Mouse (Mus musculus) embryonic facial prominence, embryonic 14.5 days (tissue): ENCODE data around the gene Def8. TPM values are rescaled to one million over a fixed set of nuclear protein-coding genes. Genes with fewer than 3 reads are reported as not detected.

ENCODE experiments used
- ATAC-seq: fragments of 200-750 bp; cut with Nextera tagmentation; 2 replicates; pipeline ENCODE4 v1.8.0; 2017; ENCODE audit warnings: low read depth, moderate number of reproducible peaks, moderate TSS enrichment
- DNase-seq: peaks from one replicate; pipeline ENCODE4 v3.0.0-alpha.2; 2015; ENCODE audit warnings: low spot score
- H3K27ac ChIP-seq: fragments of 300-500 bp; sonication (generic); replicated peaks from 2 replicates; pipeline ENCODE4 v1.5.1; 2014; ENCODE audit warnings: low read depth, mild to moderate bottlenecking, low read length, moderate library complexity
- H3K27me3 ChIP-seq: fragments of 300-500 bp; sonication (generic); replicated peaks from 2 replicates; pipeline ENCODE4 v1.6.1; 2014; ENCODE audit warnings: low read length; ENCODE audit not compliant: control insufficient read depth, insufficient read depth
- H3K36me3 ChIP-seq: fragments of 300-500 bp; sonication (generic); 2 replicates; pipeline ENCODE4 v1.6.1; 2014; ENCODE audit warnings: low read length, mixed read lengths; ENCODE audit not compliant: control insufficient read depth, insufficient read depth
- H3K4me1 ChIP-seq: fragments of 300-500 bp; sonication (generic); 2 replicates; pipeline ENCODE4 v1.6.1; 2014; ENCODE audit warnings: antibody characterized with exemption, low read length; ENCODE audit not compliant: control insufficient read depth, insufficient read depth
- H3K4me2 ChIP-seq: fragments of 300-500 bp; sonication (generic); 2 replicates; pipeline ENCODE4 v1.6.1; 2014; ENCODE audit warnings: low read depth, mild to moderate bottlenecking, low read length, moderate library complexity, mixed read lengths
- H3K4me3 ChIP-seq: fragments of 300-500 bp; sonication (generic); 2 replicates; pipeline ENCODE4 v1.5.1; 2014; ENCODE audit warnings: low read depth, mild to moderate bottlenecking, low read length
- H3K9ac ChIP-seq: fragments of 300-500 bp; sonication (generic); 2 replicates; pipeline ENCODE4 v1.6.1; 2014; ENCODE audit warnings: low read depth, mild to moderate bottlenecking, low read length, moderate library complexity, mixed read lengths
- H3K9me3 ChIP-seq: fragments of 300-500 bp; sonication (generic); 2 replicates; pipeline ENCODE4 v1.6.1; 2016; ENCODE audit warnings: low read length; ENCODE audit not compliant: control insufficient read depth
- WGBS: fragments of 180-500 bp; shearing (Covaris S2); extraction: QIAGEN DNeasy Blood & Tissue Kit; methylation state at CpG from one replicate; pipeline ENCODE4 v1.1.7; 2014; 5-methylcytosine and 5-hydroxymethylcytosine counted together
- polyA plus RNA-seq: library from polyadenylated mRNA; unstranded; fragments of >200 nt; fragmentation: Nextera tagmentation; extraction: Ambion mirVana; gene quantifications from 2 replicates; pipeline ENCODE4 v1.2.1, GENCODE M21; 2014

Def8 gene
- polyA plus RNA-seq, 1 experiment from 2014 or later = 34.1 TPM

GRCm38 (mm10) chr8:123415967-123416943 is 7.1 kb upstream of the Def8 start:
- peaks cover 27% of the 10 kb centered on the region for H3K27me3 ChIP-seq
- H3K36me3 ChIP-seq = no peaks in the 10 kb centered on the region
- peaks cover 9% of the 10 kb centered on the region; the same call in 1 of the 2 replicates for H3K4me1 ChIP-seq
- 76% methylated on average over 8 of the region's 8 CpGs for WGBS
- ATAC-seq (no peak), DNase-seq (no peak)
- H3K9me3 ChIP-seq = no peaks in the 10 kb centered on the region
- H3K27ac ChIP-seq = no peak overlapping the region
- no peak overlapping the region for H3K9ac ChIP-seq
- no peak overlapping the region for H3K4me3 ChIP-seq
- no peak overlapping the region for H3K4me2 ChIP-seq

- Histone ChIP-seq H3K9me3 (no peaks in the 10 kb centered on the region), H3K4me2 (no peak overlapping the region), H3K4me3 (no peak overlapping the region), H3K27ac (no peak overlapping the region), H3K27me3 (peaks cover 19% of the 10 kb centered on the region), H3K36me3 (no peaks in the 10 kb centered on the region), H3K4me1 (peaks cover 2% of the 10 kb centered on the region; the same call in 1 of the 2 replicates), H3K9ac (no peak overlapping the region)
- ATAC-seq = no peak
- no peak for DNase-seq
- 84% methylated on average over 8 of the region's 8 CpGs for WGBS
Observed at GRCm38 (mm10) chr8:123416944-123417555, 6.3 kb upstream of the Def8 start.

GRCm38 (mm10) chr8:123419711-123420110 is 3.6 kb upstream of the Def8 start:
- H3K4me1 ChIP-seq = no peaks in the 10 kb centered on the region
- 84% methylated on average over 4 of the region's 4 CpGs for WGBS
- no peak for DNase-seq
- no peak overlapping the region for H3K4me2 ChIP-seq
- no peak for ATAC-seq
- H3K9ac ChIP-seq = no peak overlapping the region
- H3K36me3 ChIP-seq = no peaks in the 10 kb centered on the region
- H3K9me3 ChIP-seq = no peaks in the 10 kb centered on the region
- H3K27ac ChIP-seq = no peak overlapping the region
- no peaks in the 10 kb centered on the region for H3K27me3 ChIP-seq
- no peak overlapping the region for H3K4me3 ChIP-seq

GRCm38 (mm10) chr8:123420525-123421281 is 2.6 kb upstream of the Def8 start:
- no peak overlapping the region for H3K27ac ChIP-seq
- no peaks in the 10 kb centered on the region for H3K4me1 ChIP-seq
- DNase-seq (no peak), ATAC-seq (no peak)
- H3K36me3 ChIP-seq = no peaks in the 10 kb centered on the region
- H3K4me2 ChIP-seq = no peak overlapping the region
- 94% methylated on average over 34 of the region's 34 CpGs for WGBS
- H3K27me3 ChIP-seq = no peaks in the 10 kb centered on the region
- H3K9me3 ChIP-seq = no peaks in the 10 kb centered on the region
- H3K9ac ChIP-seq = no peak overlapping the region
- H3K4me3 ChIP-seq = no peak overlapping the region

GRCm38 (mm10) chr8:123421325-123421724 is 2.0 kb upstream of the Def8 start:
- Histone ChIP-seq H3K4me3 (no peak overlapping the region), H3K9ac (no peak overlapping the region), H3K9me3 (peaks cover 2% of the 10 kb centered on the region), H3K4me1 (no peaks in the 10 kb centered on the region), H3K27me3 (no peaks in the 10 kb centered on the region), H3K4me2 (no peak overlapping the region), H3K36me3 (no peaks in the 10 kb centered on the region), H3K27ac (no peak overlapping the region)
- ATAC-seq (no peak), DNase-seq (no peak)
- 92% methylated on average over 19 of the region's 19 CpGs for WGBS

- peak overlapping the region; percentile 48 for H3K4me2 ChIP-seq
- no peaks in the 10 kb centered on the region for H3K27me3 ChIP-seq
- WGBS = 18% methylated on average over 16 of the region's 17 CpGs
- H3K4me3 ChIP-seq = peak overlapping the region; percentile 17; the same call in 1 of the 2 replicates
- H3K4me1 ChIP-seq = no peaks in the 10 kb centered on the region
- DNase-seq (peak; percentile 72), ATAC-seq (peak; percentile 85)
- no peaks in the 10 kb centered on the region for H3K36me3 ChIP-seq
- no peak overlapping the region for H3K9ac ChIP-seq
- no peak overlapping the region for H3K27ac ChIP-seq
- peaks cover 11% of the 10 kb centered on the region for H3K9me3 ChIP-seq
Observed at GRCm38 (mm10) chr8:123422056-123422780, 1.1 kb upstream of the Def8 start.

GRCm38 (mm10) chr8:123422781-123423159 is 557 bp upstream of the Def8 start:
- ATAC-seq = peak; percentile 45
- no peaks in the 10 kb centered on the region for H3K27me3 ChIP-seq
- H3K4me1 ChIP-seq = no peaks in the 10 kb centered on the region
- no peak for DNase-seq
- H3K36me3 ChIP-seq = no peaks in the 10 kb centered on the region
- 28% methylated on average over 3 of the region's 3 CpGs for WGBS
- no peak overlapping the region for H3K9ac ChIP-seq
- peaks cover 17% of the 10 kb centered on the region for H3K9me3 ChIP-seq
- H3K4me3 ChIP-seq = no peak overlapping the region
- H3K4me2 ChIP-seq = no peak overlapping the region
- H3K27ac ChIP-seq = no peak overlapping the region
